Mouse (Mus musculus) gonadal fat pad, adult 2 months (tissue): ENCODE results near the gene Inpp5e. TPM values are rescaled to one million over a fixed set of nuclear protein-coding genes. Genes with fewer than 3 reads are reported as not detected.

Experiments used
- DNase-seq: peaks from one replicate; pipeline ENCODE4 v3.0.0-alpha.2; 2012; ENCODE audit warnings: low read depth
- polyA plus RNA-seq: library from polyadenylated mRNA; depleted of rRNA; stranded (reverse); fragments of >200 nt; gene quantifications from 2 replicates; pipeline ENCODE4 v1.2.3, GENCODE M21; 2012; rRNA removed

Gene Inpp5e
- 24.9 and 28.2 TPM in 2 replicates for polyA plus RNA-seq

DNA sequence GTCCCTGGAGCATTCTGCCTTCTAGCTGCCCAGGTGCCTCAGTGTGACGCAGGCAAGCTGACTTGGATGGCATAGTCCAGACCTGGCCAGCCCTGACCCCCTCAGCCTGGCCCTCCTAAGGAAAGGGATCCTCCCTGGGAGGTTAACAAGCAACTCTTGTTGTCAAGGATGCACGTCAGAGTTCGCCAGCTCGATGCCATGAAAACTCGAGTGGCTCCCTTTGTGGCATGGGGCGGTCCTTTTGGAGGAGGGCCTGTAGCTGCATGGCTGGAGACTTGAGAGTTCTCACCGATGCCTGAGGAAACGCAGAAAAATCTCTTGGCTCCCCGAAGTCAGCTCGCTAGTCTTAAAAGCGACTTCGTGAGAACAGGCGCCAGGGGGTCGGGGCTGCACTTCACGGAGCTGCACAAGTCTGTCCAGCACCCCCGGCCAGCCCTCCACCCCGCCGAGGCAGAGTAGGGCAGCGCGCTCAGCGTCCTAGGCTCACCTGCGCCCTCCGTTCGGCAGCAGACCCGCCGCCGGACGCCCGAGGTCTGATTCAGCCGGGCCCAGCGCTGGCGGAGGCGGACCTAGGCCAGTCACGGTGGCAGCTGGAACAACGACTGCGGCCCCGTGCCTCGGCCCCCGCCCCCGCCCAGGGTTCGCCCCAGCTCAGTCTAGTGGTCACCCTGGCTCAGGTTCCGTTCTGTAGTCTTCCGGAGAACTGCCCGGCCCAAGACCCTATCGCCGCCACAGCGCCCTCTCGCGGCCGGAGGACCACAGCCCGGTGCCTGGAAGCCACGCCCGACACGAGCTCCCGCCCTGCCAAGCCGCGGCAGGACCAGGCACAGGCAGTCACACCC, at the start of gene Inpp5e:
Gene Inpp5e, minus strand, starts transcription at position 689 of the 842 bp plus-strand sequence.
- no peak for DNase-seq

DNA sequence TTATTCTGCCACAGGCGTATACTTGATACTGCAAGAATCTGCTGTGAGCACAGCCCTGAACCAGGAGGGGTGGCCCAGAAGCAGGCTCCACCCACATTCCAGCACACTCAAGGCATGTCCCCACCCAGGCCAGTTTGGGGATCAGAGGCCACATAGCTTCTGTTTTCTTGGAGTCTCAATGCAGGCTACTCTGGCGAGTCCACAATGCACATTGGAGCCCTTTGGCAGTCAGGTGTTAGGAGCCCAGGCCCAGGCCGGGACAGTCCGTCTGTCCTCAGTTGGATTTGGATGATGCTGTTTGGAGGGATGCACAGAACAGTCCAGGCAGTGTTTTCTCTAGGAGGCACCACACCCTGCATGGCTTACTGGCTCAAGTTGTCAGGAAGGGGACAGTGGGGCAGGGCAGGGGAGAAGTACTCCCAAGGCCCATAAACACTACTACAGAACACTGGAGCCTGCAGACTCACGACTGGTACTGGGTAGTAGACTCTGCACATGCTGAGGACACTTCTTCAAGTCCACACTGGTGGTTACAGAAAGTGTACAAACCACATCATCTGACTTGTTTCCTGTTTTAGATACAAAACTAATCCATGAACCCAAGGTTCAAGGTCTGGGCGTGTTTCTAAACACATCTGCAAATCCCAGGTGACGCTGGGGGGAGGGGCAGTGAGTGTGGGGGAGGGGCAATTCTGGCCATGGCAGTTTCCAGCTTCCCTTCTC, 49.6 kb upstream of the Inpp5e start:
- no peak for DNase-seq

DNA sequence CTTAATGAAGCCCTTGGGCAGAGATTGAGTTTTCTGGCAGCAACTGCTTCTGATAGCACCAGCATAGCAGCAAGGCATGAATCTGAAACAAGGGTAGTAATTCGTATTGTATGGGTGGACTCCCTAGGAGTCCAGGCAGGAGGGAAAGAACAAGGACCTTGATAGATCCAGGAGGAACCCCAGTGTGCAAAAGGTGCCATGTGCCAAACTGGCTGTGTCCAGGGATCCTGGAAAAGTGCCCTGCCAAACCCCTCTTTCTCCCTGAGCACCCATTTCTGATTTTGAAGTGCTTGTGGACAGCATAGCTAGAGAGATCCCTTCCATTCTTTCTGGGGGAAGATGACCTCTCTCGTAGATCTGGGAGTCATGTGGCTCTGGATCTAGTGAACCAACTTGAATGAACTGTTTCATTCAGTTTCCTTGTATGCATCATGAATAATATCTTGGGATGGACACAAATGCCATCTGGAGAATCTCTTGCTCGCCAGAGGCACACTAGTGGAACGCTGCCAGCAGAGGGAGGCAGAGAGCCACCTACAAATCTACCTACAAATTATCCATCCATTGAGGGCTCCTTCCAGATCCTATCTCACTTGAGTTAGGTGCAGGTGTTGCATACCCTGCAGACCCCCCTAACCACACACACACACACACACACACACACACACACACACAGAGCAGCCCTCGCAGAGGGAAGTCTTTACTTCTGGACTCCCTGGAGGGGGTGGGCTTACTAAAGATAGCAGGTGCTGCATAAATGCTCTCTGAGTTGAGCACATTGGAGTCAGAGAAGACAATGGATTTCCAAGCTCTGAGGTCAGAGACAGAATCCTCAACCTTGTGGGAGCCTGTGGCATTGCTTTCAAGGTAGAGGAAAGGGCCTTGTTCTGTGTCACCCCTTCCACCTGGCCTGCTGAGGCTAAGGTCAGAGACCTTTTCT, 40.4 kb upstream of the Inpp5e start:
- DNase-seq = no peak

DNA sequence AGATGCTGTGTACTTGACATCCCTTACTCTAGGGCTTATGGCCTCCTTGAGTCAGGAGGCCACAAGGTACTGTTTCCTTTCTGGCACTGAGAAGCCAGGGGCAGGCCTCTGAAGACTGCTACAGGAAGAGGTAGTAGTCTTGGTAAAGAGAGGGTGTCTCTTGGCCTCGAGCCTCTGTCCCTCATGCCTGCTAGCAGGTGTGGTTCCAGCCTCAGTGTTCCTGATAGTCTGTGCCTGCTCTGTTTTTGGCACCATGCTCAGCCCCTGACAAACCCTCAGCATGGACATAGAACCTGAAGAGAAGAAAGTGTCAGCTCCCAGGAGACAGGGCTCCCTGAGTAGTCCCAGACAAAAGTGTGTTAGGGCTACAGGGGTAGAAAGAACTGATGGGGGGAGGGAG, 38.4 kb upstream of the Inpp5e start:
- no peak for DNase-seq

- DNase-seq = no peak
Measured at GRCm38 (mm10) chr2:26446671-26447070, 37.7 kb upstream of the Inpp5e start.

DNA sequence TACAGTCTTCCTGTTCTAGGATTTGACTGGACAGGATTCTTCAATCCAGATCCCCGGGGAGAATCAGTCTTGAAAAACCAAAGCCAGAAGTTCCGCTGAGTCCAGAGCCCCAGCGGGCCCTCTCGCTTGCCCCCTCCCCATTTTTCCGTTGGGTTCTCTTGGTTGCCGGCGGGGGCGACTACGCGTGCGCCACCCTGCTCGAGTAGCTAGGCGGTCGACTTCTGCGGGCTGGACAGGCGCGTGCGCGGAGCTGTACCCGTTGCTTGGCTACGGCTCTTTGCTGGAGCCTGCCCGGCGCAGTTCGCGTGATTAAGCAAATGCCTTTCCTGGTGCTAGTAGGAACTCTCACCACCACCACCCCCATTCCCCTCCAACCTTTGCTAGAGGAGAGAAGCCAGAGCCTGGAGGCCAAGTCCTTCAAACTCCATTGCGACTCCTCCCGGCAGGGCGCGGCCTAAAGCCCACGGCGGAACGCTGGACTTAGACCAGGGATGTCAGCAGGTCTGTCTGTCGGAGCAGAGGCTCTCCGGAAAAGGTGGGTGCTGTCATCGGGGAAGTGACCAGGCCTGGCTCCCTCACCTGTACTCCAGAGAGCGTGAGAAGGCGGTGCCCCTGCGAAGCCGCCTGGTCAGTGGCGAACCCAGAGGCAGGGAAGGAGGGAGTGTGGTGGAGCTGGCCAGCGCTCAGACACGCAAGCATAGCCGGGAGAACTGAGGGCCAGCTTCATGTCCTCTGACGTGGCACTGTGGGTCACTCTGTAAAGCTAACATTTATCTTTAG, 36.9 kb upstream of the Inpp5e start:
- peak; percentile 61 for DNase-seq

- DNase-seq = peak; percentile 97
Measured at GRCm38 (mm10) chr2:26444946-26445665, 36.1 kb upstream of the Inpp5e start, which contains the start of gene Sec16a. Gene Sec16a (minus strand): TSS chr2:26445216.

DNA sequence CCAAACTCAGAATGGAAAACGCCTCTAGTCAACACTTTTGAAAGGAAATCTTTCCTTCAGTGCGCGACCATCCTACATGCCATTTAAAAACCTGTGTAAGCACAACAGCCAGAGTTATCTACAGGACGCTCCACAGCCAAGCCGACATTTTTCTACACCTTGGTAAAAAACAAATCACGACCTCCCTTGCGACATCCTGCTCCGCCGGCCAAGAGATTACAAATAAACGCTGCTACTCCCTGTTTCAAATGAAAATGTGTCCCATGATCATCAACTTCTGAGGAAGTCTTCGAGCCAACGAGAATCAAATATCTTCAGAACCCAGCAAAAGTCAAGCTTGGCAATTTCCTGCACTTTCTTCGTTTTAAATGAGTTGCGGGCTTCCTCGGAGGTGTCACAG, 35.4 kb upstream of the Inpp5e start:
- DNase-seq = no peak

GRCm38 (mm10) chr2:26443876-26444275, 34.9 kb upstream of the Inpp5e start:
- DNase-seq = no peak

DNA sequence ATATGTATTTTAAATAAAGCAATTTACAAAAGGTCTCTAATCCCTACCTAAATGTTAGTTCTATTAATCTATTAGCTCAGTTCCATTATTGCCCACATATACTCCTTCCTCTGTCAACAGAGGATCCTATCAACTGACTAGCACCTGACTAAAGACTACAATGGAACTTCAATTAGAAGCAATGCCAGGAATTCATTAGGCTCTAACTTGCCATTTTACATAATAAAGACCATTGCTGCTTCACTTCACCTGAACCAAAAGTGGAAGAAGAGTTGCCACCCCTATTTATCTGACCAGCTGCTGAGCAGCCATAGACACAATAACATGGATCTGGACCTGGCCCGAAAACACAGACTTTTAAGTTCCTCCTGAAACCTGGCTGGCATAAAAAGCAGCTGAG, 33.8 kb upstream of the Inpp5e start:
- no peak for DNase-seq

DNA sequence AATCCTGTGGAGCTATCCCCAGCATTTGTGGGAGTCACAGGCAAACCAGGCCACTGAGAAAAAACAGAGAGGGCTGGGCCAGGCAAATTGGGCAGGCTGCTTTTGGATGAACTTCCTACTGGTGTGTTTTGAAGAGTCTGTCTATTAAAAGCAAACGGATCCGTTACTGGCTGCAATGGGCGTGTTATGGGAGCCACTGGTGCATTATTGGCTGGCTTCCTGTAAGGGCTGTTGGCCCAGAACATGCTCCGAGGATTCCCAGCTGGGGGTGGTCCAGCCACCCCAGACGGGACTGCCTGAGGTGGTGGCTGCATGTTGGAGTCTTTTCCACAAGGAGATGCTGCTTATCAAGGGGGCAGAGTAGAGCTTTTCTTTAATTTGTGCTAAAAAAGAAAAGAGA, 32.7 kb upstream of the Inpp5e start:
- DNase-seq = no peak

- DNase-seq = no peak
Measured at GRCm38 (mm10) chr2:26441261-26441660, 32.3 kb upstream of the Inpp5e start.

GRCm38 (mm10) chr2:26439671-26440070, 30.7 kb upstream of the Inpp5e start:
- DNase-seq = no peak

- DNase-seq = no peak
Measured at GRCm38 (mm10) chr2:26438373-26438772, 29.4 kb upstream of the Inpp5e start.

GRCm38 (mm10) chr2:26437221-26437620, 28.2 kb upstream of the Inpp5e start:
- DNase-seq = no peak

DNA sequence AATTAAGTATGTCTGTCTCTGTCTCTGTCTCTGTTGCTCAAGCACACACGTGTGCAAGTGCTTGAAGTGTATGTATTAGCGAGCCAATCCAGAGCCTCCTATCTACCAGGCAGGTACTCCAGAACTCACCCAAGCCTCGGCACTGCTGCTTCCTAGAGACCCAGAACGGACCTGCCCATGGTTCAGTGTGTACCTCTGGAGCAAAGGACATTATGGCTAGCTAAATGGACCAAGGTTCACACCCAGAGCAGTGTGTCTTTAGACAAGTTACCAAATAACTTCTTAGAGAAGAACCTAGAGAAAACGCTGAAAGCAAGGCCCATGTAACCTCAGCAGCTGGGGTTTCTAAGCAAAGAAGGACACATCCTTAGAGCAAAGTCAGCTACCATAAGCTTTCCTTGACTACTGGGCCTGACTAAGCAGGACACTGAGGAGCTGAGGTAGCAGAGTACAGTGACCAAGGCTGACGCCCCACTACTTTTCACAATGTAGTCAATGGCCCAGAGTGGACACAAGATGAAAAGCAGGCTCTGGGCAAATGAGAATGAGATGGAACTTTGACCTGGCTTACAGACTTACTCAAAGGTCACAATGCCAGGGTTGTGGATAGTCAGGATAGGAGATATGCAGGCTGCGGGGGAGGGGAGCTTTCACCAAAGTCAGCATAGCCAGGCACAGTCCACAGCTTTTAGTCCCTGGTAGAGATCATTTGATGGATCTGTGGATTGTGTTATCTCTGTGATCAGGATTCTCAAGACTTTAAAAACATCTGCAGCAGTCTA, 26.0 kb upstream of the Inpp5e start:
- no peak for DNase-seq

GRCm38 (mm10) chr2:26429851-26430250, 20.8 kb upstream of the Inpp5e start:
- DNase-seq = no peak

- no peak for DNase-seq
Measured at GRCm38 (mm10) chr2:26424541-26424940, 15.5 kb upstream of the Inpp5e start.

DNA sequence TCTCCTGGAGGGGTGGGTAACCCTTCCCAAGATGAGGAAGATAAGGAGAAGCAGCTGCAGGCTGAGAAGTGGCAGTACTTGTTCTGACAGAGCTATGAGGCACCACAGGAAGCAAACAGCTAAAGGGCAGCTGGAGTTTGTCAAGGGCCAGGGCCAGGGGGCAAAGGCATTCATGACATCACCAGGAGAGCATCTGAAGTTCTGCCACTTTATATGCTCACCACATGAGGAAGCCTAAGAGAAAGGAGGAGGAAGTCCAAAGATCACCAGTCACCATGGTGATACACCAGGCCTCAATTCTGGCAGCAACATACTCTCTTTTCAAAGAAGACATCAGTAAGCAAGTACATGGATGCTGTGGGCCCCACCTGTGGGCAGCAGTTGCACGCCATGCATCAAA, 14.1 kb upstream of the Inpp5e start:
- no peak for DNase-seq

GRCm38 (mm10) chr2:26421969-26422368, 13.0 kb upstream of the Inpp5e start:
- no peak for DNase-seq
